Mouse (Mus musculus) midbrain, embryonic 11.5 days (tissue): Measurements from ENCODE around the gene Dnm3. TPM values are rescaled to one million over a fixed set of nuclear protein-coding genes. Genes with fewer than 3 reads are reported as not detected.
A peak's percentile ranks its signal among the peaks of the same experiment; 100 is the strongest.

Experiments
- ATAC-seq: fragments of 200-750 bp; cut with Nextera tagmentation; 2 replicates; pipeline ENCODE4 v1.8.0; 2017; ENCODE audit warnings: moderate TSS enrichment, moderate library complexity; ENCODE audit not compliant: low FRiP score
- DNase-seq: peaks from one replicate; pipeline ENCODE4 v3.0.0; 2015; ENCODE audit warnings: low spot score; ENCODE audit errors: missing footprints
- H3K27ac ChIP-seq: fragments of 300-500 bp; sonication (generic); 2 replicates; pipeline ENCODE4 v1.5.1; 2014; ENCODE audit warnings: low read depth, low read length
- H3K27me3 ChIP-seq: fragments of 300-500 bp; sonication (generic); 2 replicates; pipeline ENCODE4 v1.6.1; 2014; ENCODE audit warnings: mild to moderate bottlenecking, low read length, moderate library complexity, mixed read lengths; ENCODE audit not compliant: control insufficient read depth, insufficient read depth
- H3K36me3 ChIP-seq: fragments of 300-500 bp; sonication (generic); 2 replicates; pipeline ENCODE4 v1.6.1; 2014; ENCODE audit warnings: mild to moderate bottlenecking, low read length, moderate library complexity, mixed read lengths; ENCODE audit not compliant: control insufficient read depth, insufficient read depth
- H3K4me1 ChIP-seq: fragments of 300-500 bp; sonication (generic); 2 replicates; pipeline ENCODE4 v1.6.1; 2014; ENCODE audit warnings: low read length; ENCODE audit not compliant: control insufficient read depth, insufficient read depth
- H3K4me2 ChIP-seq: fragments of 300-500 bp; sonication (generic); 2 replicates; pipeline ENCODE4 v1.6.1; 2014; ENCODE audit warnings: mild to moderate bottlenecking, moderate library complexity
- H3K4me3 ChIP-seq: fragments of 300-500 bp; sonication (generic); 2 replicates; pipeline ENCODE4 v1.5.1; 2014; ENCODE audit warnings: low read depth, low read length
- H3K9ac ChIP-seq: fragments of 300-500 bp; sonication (generic); 2 replicates; pipeline ENCODE4 v1.6.1; 2014; ENCODE audit warnings: low read length
- H3K9me3 ChIP-seq: fragments of 300-500 bp; sonication (generic); 2 replicates; pipeline ENCODE4 v1.6.1; 2016; ENCODE audit warnings: low read length; ENCODE audit not compliant: control insufficient read depth
- WGBS: fragments of 180-500 bp; shearing (Covaris S2); extraction: QIAGEN DNeasy Blood & Tissue Kit; methylation state at CpG from one replicate; pipeline ENCODE4 v1.1.7; 2014; 5-methylcytosine and 5-hydroxymethylcytosine counted together
- polyA plus RNA-seq: library from polyadenylated mRNA; unstranded; fragments of >200 nt; fragmentation: Nextera tagmentation; extraction: Ambion mirVana; gene quantifications from 2 replicates; pipeline ENCODE4 v1.2.1, GENCODE M21; 2014

The Dnm3 gene
- 5.6 and 5.9 TPM in 2 replicates for polyA plus RNA-seq

DNA sequence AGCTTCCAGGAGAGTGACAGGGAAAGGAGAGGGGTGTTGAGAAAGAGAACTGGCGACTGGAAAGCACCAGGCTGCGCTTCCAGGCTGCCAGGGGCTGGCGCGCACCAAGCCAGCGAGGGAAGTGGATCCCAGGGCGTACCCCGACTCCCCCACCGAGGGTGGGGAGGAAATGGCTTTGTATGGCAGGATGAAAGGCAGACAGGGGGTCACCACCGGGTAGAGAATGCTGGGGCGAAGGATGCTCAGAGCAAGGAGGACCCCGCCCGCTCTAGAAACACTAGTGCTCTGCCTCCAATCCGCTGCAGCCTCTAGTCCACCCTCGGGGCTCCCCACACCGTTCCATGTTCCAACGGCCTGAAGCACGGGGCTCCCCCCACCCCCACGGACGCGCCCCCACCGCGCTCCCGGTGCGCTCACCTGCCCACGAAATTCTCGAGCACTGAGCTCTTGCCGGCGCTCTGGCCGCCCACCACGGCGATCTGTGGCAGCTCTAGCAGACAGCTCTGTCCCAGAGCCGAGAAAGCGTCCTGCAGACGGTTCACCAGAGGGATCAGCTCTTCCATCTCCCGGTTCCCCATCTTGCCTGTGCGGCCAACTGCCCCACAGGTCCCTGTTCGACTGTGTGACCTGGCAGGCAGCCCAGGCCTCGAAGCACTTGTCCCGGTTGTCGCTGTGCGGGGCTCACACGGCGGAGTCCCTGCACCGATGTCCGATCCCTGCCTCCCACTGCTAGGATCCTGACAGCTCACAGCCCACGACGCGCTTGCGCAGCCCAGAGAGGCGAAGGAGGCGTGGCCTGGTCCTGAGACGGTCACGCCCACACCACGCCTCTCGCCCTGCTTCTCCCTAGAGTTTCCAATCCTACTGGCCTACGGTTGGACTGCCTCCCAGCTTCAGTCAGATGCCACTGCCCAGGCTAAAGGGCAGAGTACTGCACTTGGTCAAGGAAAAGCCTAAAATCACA is at the start of gene Dnm3:
Gene Dnm3, minus strand, starts transcription at position 789 of the 964 bp plus-strand sequence.
- ATAC-seq (peak; percentile 99), DNase-seq (peak; percentile 98)
- Histone ChIP-seq H3K27ac (no peak within 1 kb of the TSS), H3K4me2 (peak within 1 kb of the TSS; percentile 94), H3K36me3 (no peaks in the 10 kb centered on the region), H3K9me3 (no peaks in the 10 kb centered on the region), H3K9ac (peak within 1 kb of the TSS; percentile 65), H3K4me1 (peaks cover 2% of the 10 kb centered on the region; the same call in 1 of the 2 replicates), H3K27me3 (peaks cover 12% of the 10 kb centered on the region), H3K4me3 (peak within 1 kb of the TSS; percentile 64)
- WGBS: under 1% methylated on average over 55 of the region's 56 CpGs

DNA sequence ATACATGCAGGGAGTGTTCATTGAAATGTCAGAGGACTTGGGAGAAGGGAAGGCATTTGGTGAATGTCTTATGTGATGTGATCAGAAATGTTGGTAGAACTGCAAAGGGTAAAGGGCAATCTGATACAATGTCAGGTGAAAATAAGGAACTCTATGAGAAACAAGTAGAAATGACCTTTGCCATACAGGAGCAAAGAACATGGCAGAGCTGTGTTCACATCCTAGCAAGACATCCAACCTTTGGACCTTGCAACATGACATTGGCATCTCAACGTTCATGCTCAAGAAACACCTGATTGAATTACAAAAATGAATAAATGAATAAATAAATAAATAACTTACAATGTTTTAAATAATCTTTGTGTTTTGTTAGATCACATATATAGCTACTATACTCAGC is 37.3 kb upstream of the Dnm3 start:
- ATAC-seq (no peak), DNase-seq (no peak)
- H3K4me3 ChIP-seq: no peak overlapping the region
- no peak overlapping the region for H3K4me2 ChIP-seq
- no peak overlapping the region for H3K9ac ChIP-seq
- WGBS: 93% methylated on average over 1 of the region's 1 CpGs
- H3K27ac ChIP-seq: no peak overlapping the region
- H3K36me3 ChIP-seq: no peaks in the 10 kb centered on the region
- H3K4me1 ChIP-seq: no peaks in the 10 kb centered on the region
- no peaks in the 10 kb centered on the region for H3K27me3 ChIP-seq
- no peaks in the 10 kb centered on the region for H3K9me3 ChIP-seq

DNA sequence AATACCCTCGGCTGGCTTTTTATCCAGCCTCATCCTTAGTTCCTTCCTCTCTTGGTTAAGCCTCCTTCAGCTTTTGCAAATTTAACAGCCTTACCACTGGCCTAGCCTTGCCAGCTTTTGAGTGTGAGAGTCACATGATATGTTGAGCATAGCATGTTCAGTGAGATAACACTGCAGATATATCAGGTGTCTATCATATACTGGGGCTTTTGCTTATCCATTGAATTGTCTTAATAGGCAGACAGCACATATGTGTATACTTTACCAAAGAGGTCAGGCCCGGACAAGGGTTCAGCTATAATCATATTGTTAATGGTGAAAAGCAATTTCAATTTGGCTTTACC is 32.2 kb upstream of the Dnm3 start:
- 84% methylated on average over 2 of the region's 2 CpGs for WGBS
- no peak overlapping the region for H3K9ac ChIP-seq
- no peak overlapping the region for H3K4me2 ChIP-seq
- H3K4me3 ChIP-seq: no peak overlapping the region
- ATAC-seq (no peak), DNase-seq (no peak)
- no peaks in the 10 kb centered on the region for H3K36me3 ChIP-seq
- no peaks in the 10 kb centered on the region for H3K9me3 ChIP-seq
- no peaks in the 10 kb centered on the region for H3K4me1 ChIP-seq
- no peak overlapping the region for H3K27ac ChIP-seq
- no peaks in the 10 kb centered on the region for H3K27me3 ChIP-seq

DNA sequence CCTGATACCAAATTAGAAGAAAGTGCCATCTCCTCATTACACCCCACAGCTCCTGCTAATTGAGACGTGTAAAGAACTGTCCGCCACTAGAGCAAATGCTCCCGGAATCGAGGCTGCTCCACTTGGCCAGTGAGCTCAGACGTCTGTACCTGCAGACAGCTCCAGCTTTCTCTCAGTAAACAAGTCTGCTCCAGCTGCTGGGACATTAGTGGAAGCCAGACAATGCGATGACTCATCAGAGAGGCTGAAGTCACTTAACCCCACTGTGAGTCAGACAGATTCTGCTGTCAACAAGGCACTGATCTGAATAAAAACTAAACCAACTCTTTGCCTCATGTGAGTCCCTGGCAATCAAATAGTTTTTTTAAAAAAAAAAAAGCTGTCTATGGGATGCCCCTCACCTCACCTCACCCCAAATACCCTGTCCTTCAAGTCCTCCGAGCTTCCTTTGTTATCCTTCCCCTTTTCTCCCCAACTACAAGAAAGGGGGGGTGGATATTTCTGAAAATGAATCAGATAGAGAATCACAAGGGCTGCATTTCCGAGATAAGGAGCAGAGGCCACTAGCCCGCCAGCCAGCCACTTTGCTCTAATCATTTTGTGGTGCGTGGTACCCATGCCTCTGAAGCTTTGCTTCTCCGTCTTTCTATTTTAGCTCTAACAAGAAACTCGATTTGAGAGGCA is 31.6 kb upstream of the Dnm3 start:
- 0 out of 2 replicates have a peak, but pooled peaks have one; percentile 9 for ATAC-seq
- DNase-seq: no peak
- 59% methylated on average over 12 of the region's 12 CpGs for WGBS

DNA sequence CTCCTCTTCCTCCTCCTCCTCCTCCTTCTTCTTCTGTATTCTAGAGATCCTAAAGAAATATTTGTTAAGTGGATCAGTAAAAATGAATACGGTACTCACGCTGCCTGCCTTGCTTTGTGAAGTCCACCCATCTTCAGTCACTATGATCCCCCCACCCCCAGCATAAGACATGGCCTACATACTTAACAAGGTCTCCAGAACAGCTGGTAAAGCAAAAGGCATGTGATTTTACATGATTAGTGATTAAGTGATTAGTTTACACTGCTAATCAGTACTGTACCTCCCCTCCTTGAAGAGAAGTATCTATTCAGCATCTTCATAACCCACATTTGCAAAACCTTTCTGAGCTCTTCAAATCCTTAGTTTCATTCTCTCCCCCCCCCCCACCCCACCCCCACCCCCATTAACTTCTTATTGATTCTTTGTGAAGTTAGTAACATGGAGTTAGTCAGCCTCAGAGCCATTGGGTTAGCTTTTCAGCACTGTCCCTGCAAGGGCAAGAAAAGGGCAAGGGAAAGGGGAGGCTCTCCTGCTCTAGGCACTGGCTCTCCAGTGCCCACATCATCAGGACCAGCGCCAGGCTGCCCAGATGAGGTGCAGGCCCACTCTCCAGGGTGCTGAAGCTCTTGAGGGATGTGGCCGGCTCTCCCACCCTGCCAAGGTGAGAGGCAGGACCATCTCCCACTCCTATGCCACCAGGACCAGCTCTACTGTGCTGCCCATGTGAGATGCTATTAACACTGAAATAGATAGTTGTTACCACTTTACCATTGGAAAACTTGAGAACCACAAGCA is 30.6 kb upstream of the Dnm3 start:
- Histone ChIP-seq H3K9ac (no peak overlapping the region), H3K27ac (no peak overlapping the region), H3K36me3 (no peaks in the 10 kb centered on the region), H3K27me3 (no peaks in the 10 kb centered on the region), H3K4me3 (no peak overlapping the region), H3K4me2 (no peak overlapping the region), H3K4me1 (no peaks in the 10 kb centered on the region), H3K9me3 (no peaks in the 10 kb centered on the region)
- ATAC-seq: no peak
- WGBS: 76% methylated on average over 4 of the region's 4 CpGs
- no peak for DNase-seq

More for the DNA sequence above, 31.6 kb upstream of the Dnm3 start:
- Histone ChIP-seq H3K4me3 (no peak overlapping the region), H3K4me2 (no peak overlapping the region), H3K9ac (no peak overlapping the region), H3K36me3 (no peaks in the 10 kb centered on the region), H3K4me1 (no peaks in the 10 kb centered on the region), H3K27ac (no peak overlapping the region), H3K27me3 (no peaks in the 10 kb centered on the region), H3K9me3 (no peaks in the 10 kb centered on the region)

DNA sequence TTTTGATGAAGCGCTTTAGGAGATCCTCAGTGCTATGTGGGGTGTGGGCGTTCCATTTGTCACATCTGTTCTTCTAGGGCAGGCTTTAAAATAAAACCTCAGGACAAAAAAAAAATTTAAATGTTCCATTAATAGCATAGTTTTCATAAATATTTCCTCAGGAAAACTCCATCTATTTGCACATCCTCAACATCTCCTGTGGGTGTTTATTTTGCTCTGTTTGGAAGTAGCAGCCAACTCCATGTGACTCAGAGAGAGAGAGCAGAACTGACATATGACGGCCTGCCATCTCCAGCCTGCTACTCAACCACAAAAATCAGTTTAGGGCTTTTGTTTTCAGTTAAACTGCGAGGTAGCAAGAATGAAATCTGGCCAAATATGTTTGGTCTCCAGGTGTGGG is 28.7 kb upstream of the Dnm3 start:
- Histone ChIP-seq H3K4me3 (no peak overlapping the region), H3K4me1 (no peaks in the 10 kb centered on the region), H3K36me3 (no peaks in the 10 kb centered on the region), H3K27me3 (no peaks in the 10 kb centered on the region), H3K27ac (no peak overlapping the region), H3K9ac (no peak overlapping the region), H3K9me3 (no peaks in the 10 kb centered on the region), H3K4me2 (no peak overlapping the region)
- 90% methylated on average over 4 of the region's 4 CpGs for WGBS
- DNase-seq (no peak), ATAC-seq (no peak)

DNA sequence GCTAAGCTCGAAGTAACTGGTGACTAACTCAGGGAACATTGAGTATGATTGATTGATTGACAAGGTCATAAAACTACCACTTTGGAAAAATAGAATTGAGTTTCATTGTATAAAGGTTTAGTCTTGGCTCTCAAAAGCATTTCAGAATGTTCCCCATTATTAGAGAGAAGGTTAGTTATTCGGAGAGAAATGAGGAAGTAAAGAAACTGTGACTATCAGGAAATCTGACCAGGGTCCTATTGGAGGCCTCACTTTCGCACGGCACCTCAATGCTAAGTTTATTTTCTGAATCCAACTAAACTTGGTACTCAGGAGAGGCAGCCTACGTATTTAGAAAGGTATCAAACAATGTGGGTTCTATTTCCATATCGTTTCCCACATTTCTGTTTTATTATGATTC is 27.8 kb upstream of the Dnm3 start:
- no peak for ATAC-seq
- no peaks in the 10 kb centered on the region for H3K27me3 ChIP-seq

DNA sequence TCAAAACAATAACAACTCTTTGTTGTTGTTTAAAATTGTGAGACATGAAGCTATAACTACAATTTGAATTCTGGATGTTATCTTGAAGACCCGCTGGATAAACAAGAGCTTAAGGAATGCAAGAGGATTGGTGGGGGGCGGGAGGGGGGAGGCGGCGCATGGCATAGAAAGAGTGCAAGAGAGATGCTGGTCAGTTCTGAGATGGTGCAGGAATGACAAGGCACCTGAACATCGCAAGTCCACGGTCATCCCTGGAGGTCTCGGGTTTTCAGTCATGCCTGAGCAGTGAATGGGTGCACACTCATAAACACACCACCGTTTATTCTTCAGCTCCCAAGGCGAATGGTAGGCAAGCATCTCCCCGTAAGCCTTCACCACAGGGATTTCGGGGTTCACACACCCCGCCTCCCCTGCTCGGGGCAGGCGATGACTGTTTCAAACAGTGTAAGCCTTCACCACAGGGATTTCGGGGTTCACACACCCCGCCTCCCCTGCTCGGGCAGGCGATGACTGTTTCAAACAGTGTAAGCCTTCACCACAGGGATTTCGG is 1.2 kb downstream of the Dnm3 start:
- Histone ChIP-seq H3K4me1 (peaks cover 2% of the 10 kb centered on the region; the same call in 1 of the 2 replicates), H3K27me3 (peaks cover 12% of the 10 kb centered on the region), H3K9me3 (no peaks in the 10 kb centered on the region), H3K36me3 (no peaks in the 10 kb centered on the region), H3K27ac (no peak overlapping the region), H3K9ac (peak overlapping the region; percentile 65; the same call in 1 of the 2 replicates), H3K4me3 (peak overlapping the region; percentile 64), H3K4me2 (peak overlapping the region; percentile 94)
- DNase-seq (peak; percentile 91), ATAC-seq (peak; percentile 28)
- 3% methylated on average over 19 of the region's 19 CpGs for WGBS

More for the DNA sequence above, 27.8 kb upstream of the Dnm3 start:
- H3K4me3 ChIP-seq: no peak overlapping the region
- no peak overlapping the region for H3K9ac ChIP-seq
- no peak overlapping the region for H3K27ac ChIP-seq
- DNase-seq: no peak
- no peaks in the 10 kb centered on the region for H3K36me3 ChIP-seq
- no peaks in the 10 kb centered on the region for H3K9me3 ChIP-seq
- WGBS: 92% methylated on average over 6 of the region's 6 CpGs
- H3K4me2 ChIP-seq: no peak overlapping the region
- no peaks in the 10 kb centered on the region for H3K4me1 ChIP-seq
